Mouse (Mus musculus) heart, embryonic 16.5 days (tissue): Measurements from ENCODE around the gene Hist1h2ba. TPM values are rescaled to one million over a fixed set of nuclear protein-coding genes. Genes with fewer than 3 reads are reported as not detected.

Experiments used
- ATAC-seq: fragments of 200-750 bp; cut with Nextera tagmentation; replicated peaks from 2 replicates; pipeline ENCODE4 v1.8.0; 2017; ENCODE audit warnings: moderate number of reproducible peaks; ENCODE audit not compliant: insufficient read depth, low FRiP score; ENCODE audit errors: extremely low read depth
- H3K27ac ChIP-seq: fragments of 300-500 bp; sonication (generic); 2 replicates; pipeline ENCODE4 v1.5.1; 2014; ENCODE audit warnings: mild to moderate bottlenecking, low read length, control low read depth, moderate library complexity
- H3K27me3 ChIP-seq: fragments of 300-500 bp; sonication (generic); 2 replicates; pipeline ENCODE4 v1.6.1; 2014; ENCODE audit warnings: low read length, mixed read lengths; ENCODE audit not compliant: control insufficient read depth, insufficient read depth
- H3K36me3 ChIP-seq: fragments of 300-500 bp; sonication (generic); 2 replicates; pipeline ENCODE4 v1.6.1; 2014; ENCODE audit not compliant: control insufficient read depth, insufficient read depth
- H3K4me1 ChIP-seq: fragments of 300-500 bp; sonication (generic); 2 replicates; pipeline ENCODE4 v1.6.1; 2014; ENCODE audit warnings: low read length, mixed read lengths; ENCODE audit not compliant: control insufficient read depth, insufficient read depth
- H3K4me2 ChIP-seq: fragments of 300-500 bp; sonication (generic); 2 replicates; pipeline ENCODE4 v1.6.1; 2014; ENCODE audit warnings: low read depth, mild to moderate bottlenecking, control low read depth, low read length
- H3K4me3 ChIP-seq: fragments of 300-500 bp; sonication (generic); 2 replicates; pipeline ENCODE4 v1.5.1; 2014; ENCODE audit warnings: mild to moderate bottlenecking, control low read depth, low read length
- H3K9ac ChIP-seq: fragments of 300-500 bp; sonication (generic); 2 replicates; pipeline ENCODE4 v1.6.1; 2014; ENCODE audit warnings: low read length, control low read depth
- H3K9me3 ChIP-seq: fragments of 300-500 bp; sonication (generic); replicated peaks from 2 replicates; pipeline ENCODE4 v1.6.1; 2016; ENCODE audit warnings: low read length; ENCODE audit not compliant: control insufficient read depth
- WGBS: fragments of 180-500 bp; shearing (Covaris S2); extraction: QIAGEN DNeasy Blood & Tissue Kit; methylation state at CpG from one replicate; pipeline ENCODE4 v1.1.7; 2014; 5-methylcytosine and 5-hydroxymethylcytosine counted together
- polyA plus RNA-seq: library from polyadenylated mRNA; unstranded; fragments of >200 nt; fragmentation: Nextera tagmentation; extraction: Ambion mirVana; gene quantifications from 2 replicates; pipeline ENCODE4 v1.2.1, GENCODE M21; 2015

Gene Hist1h2ba
- polyA plus RNA-seq, 1 experiment from 2014 or later: not detected

GRCm38 (mm10) chr13:23914376-23915167 lies 19.4 kb downstream of the Hist1h2ba start, which contains the start of gene Slc17a4:
Gene Slc17a4, minus strand, starts transcription at chr13:23915009.
- no peak within 1 kb of the TSS for H3K4me2 ChIP-seq
- WGBS: 51% methylated on average over 9 of the region's 9 CpGs
- H3K27me3 ChIP-seq: no peaks in the 10 kb centered on the region
- H3K27ac ChIP-seq: peak within 1 kb of the TSS; percentile 67
- no peaks in the 10 kb centered on the region for H3K9me3 ChIP-seq
- H3K9ac ChIP-seq: no peak within 1 kb of the TSS
- ATAC-seq: peak; percentile 30; the same call in 1 of the 2 replicates
- no peaks in the 10 kb centered on the region for H3K36me3 ChIP-seq
- H3K4me3 ChIP-seq: no peak within 1 kb of the TSS
- peaks cover 30% of the 10 kb centered on the region for H3K4me1 ChIP-seq

- Histone ChIP-seq H3K4me3 (no peak overlapping the region), H3K4me2 (no peak overlapping the region)
Measured at GRCm38 (mm10) chr13:23913791-23914306, 20.1 kb downstream of the Hist1h2ba start.

GRCm38 (mm10) chr13:23911335-23911734 lies 22.6 kb downstream of the Hist1h2ba start:
- H3K9ac ChIP-seq: no peak overlapping the region
- H3K9me3 ChIP-seq: no peaks in the 10 kb centered on the region
- no peak overlapping the region for H3K27ac ChIP-seq
- WGBS: 76% methylated on average over 5 of the region's 5 CpGs
- H3K36me3 ChIP-seq: no peaks in the 10 kb centered on the region
- H3K27me3 ChIP-seq: no peaks in the 10 kb centered on the region
- no peak overlapping the region for H3K4me2 ChIP-seq
- no peak for ATAC-seq
- no peak overlapping the region for H3K4me3 ChIP-seq
- peaks cover 26% of the 10 kb centered on the region for H3K4me1 ChIP-seq

More at GRCm38 (mm10) chr13:23913791-23914306, 20.1 kb downstream of the Hist1h2ba start:
- Histone ChIP-seq H3K9ac (no peak overlapping the region), H3K27me3 (no peaks in the 10 kb centered on the region), H3K9me3 (no peaks in the 10 kb centered on the region), H3K4me1 (peaks cover 30% of the 10 kb centered on the region), H3K27ac (peak overlapping the region; percentile 67), H3K36me3 (no peaks in the 10 kb centered on the region)
- 14% methylated on average over 6 of the region's 6 CpGs for WGBS
- peak; percentile 83 for ATAC-seq

- no peaks in the 10 kb centered on the region for H3K36me3 ChIP-seq
- ATAC-seq: no peak
- H3K4me1 ChIP-seq: peaks cover 14% of the 10 kb centered on the region
- 76% methylated on average over 5 of the region's 5 CpGs for WGBS
- no peak overlapping the region for H3K27ac ChIP-seq
- H3K4me3 ChIP-seq: no peak overlapping the region
- no peak overlapping the region for H3K4me2 ChIP-seq
- no peak overlapping the region for H3K9ac ChIP-seq
- no peaks in the 10 kb centered on the region for H3K9me3 ChIP-seq
- H3K27me3 ChIP-seq: no peaks in the 10 kb centered on the region
Measured at GRCm38 (mm10) chr13:23910121-23910520, 23.8 kb downstream of the Hist1h2ba start.

GRCm38 (mm10) chr13:23906906-23907305 lies 27.1 kb downstream of the Hist1h2ba start:
- H3K4me2 ChIP-seq: no peak overlapping the region
- H3K27me3 ChIP-seq: no peaks in the 10 kb centered on the region
- no peaks in the 10 kb centered on the region for H3K4me1 ChIP-seq
- ATAC-seq: no peak
- WGBS: 85% methylated on average over 5 of the region's 5 CpGs
- H3K9me3 ChIP-seq: no peaks in the 10 kb centered on the region
- H3K36me3 ChIP-seq: no peaks in the 10 kb centered on the region
- H3K4me3 ChIP-seq: no peak overlapping the region
- no peak overlapping the region for H3K27ac ChIP-seq
- H3K9ac ChIP-seq: no peak overlapping the region

GRCm38 (mm10) chr13:23898242-23898641 lies 35.7 kb downstream of the Hist1h2ba start:
- Histone ChIP-seq H3K27me3 (no peaks in the 10 kb centered on the region), H3K4me1 (no peaks in the 10 kb centered on the region), H3K4me2 (no peak overlapping the region), H3K4me3 (no peak overlapping the region), H3K36me3 (no peaks in the 10 kb centered on the region), H3K27ac (no peak overlapping the region), H3K9ac (no peak overlapping the region), H3K9me3 (no peaks in the 10 kb centered on the region)
- no peak for ATAC-seq
- 30% methylated on average over 6 of the region's 6 CpGs for WGBS

GRCm38 (mm10) chr13:23893269-23893593 lies 40.7 kb downstream of the Hist1h2ba start:
- Histone ChIP-seq H3K4me1 (no peaks in the 10 kb centered on the region), H3K27ac (no peak overlapping the region), H3K36me3 (no peaks in the 10 kb centered on the region), H3K4me2 (no peak overlapping the region), H3K4me3 (no peak overlapping the region), H3K9me3 (no peaks in the 10 kb centered on the region), H3K27me3 (no peaks in the 10 kb centered on the region), H3K9ac (no peak overlapping the region)
- no peak for ATAC-seq
- WGBS: 60% methylated on average over 4 of the region's 4 CpGs

GRCm38 (mm10) chr13:23892592-23893268 lies 41.2 kb downstream of the Hist1h2ba start:
- Histone ChIP-seq H3K27ac (no peak overlapping the region), H3K9me3 (no peaks in the 10 kb centered on the region), H3K4me3 (no peak overlapping the region), H3K36me3 (no peaks in the 10 kb centered on the region), H3K27me3 (no peaks in the 10 kb centered on the region), H3K4me2 (no peak overlapping the region), H3K9ac (no peak overlapping the region), H3K4me1 (no peaks in the 10 kb centered on the region)
- ATAC-seq: no peak
- WGBS: 31% methylated on average over 9 of the region's 9 CpGs

- H3K4me2 ChIP-seq: no peak overlapping the region
- 54% methylated on average over 6 of the region's 6 CpGs for WGBS
- no peaks in the 10 kb centered on the region for H3K4me1 ChIP-seq
- H3K9ac ChIP-seq: no peak overlapping the region
- no peaks in the 10 kb centered on the region for H3K36me3 ChIP-seq
- ATAC-seq: no peak
- H3K27ac ChIP-seq: no peak overlapping the region
- H3K4me3 ChIP-seq: no peak overlapping the region
- H3K27me3 ChIP-seq: no peaks in the 10 kb centered on the region
- H3K9me3 ChIP-seq: no peaks in the 10 kb centered on the region
Measured at GRCm38 (mm10) chr13:23889011-23889605, 44.8 kb downstream of the Hist1h2ba start.
